Mouse (Mus musculus) heart, adult 11 months (tissue): ENCODE measurements around the gene Olfr524.

Experiments
- DNase-seq: peaks from one replicate; pipeline ENCODE4 v3.0.0; 2022

Olfr524 gene

DNA sequence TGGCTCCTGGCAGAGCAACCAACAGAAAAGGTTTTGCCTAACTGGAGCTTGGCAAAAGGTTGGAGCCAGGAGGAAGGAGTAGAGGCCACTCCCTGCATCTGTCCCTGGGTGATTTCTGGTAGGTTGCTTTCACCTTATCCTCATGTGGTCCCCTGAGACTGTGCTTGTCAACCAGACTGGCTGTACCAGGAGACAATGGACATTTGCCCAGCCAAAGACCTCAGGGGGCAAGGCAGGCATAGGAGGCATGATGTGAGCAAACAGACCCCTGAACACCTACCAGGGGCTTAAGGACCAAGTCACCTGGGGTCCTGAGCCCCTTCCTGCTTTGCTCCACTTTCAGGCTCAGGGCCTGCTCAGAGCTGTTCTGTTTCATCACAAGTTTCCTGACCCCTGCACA, at the start of gene Olfr524:
Gene Olfr524 (minus strand): TSS at position 101 of the 400 bp plus-strand sequence.
- no peak for DNase-seq

GRCm38 (mm10) chr7:140253780-140254299, 48.1 kb upstream of the Olfr524 start:
- peak; percentile 67 for DNase-seq

- no peak for DNase-seq
Observed at GRCm38 (mm10) chr7:140247216-140247615, 41.5 kb upstream of the Olfr524 start, which contains the start of gene 5830411N06Rik. 5830411N06Rik (plus strand) TSS chr7:140247284.

- no peak for DNase-seq
Observed at GRCm38 (mm10) chr7:140233696-140234095, 27.9 kb upstream of the Olfr524 start.

- no peak for DNase-seq
Observed at GRCm38 (mm10) chr7:140231026-140231425, 25.3 kb upstream of the Olfr524 start.

DNA sequence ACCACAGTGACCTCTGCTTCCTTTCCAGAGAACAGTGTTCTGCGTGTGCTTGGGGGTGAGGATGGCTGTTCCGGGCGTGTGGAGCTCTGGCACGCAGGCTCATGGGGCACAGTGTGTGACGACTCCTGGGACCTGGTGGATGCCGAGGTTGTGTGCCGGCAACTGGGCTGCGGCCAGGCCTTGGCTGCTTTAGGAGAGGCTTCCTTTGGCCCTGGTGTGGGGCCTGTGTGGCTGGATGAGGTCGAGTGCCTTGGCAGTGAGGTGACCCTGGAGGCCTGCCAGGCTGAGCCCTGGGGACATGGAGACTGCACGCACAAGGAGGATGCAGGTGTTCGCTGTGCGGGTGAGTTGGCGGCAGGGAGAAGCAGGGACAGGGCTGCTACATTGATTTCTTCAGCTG, 22.7 kb upstream of the Olfr524 start:
- peak; percentile 85 for DNase-seq

- DNase-seq, result peak; percentile 69
Observed at GRCm38 (mm10) chr7:140224209-140224608, 18.4 kb upstream of the Olfr524 start.

DNA sequence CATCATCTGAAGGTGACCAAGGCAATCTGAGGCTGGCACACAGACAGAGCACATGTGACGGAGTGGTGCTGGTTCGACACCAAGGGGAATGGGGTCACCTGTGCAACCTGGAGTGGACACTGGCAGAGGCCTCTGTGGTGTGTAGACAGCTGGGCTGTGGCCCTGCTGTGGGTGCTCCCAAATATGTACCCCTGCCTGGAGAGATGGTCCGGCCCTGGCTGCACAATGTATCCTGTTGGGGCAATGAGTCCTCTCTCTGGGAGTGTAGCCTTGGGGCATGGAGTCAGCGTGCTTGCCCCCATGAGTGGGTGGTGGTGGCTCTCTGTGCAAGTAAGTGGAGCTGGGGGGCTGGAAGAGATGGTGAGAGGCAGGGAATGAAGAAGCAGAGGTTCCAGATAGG, 14.6 kb upstream of the Olfr524 start:
- DNase-seq, result peak; percentile 86

DNA sequence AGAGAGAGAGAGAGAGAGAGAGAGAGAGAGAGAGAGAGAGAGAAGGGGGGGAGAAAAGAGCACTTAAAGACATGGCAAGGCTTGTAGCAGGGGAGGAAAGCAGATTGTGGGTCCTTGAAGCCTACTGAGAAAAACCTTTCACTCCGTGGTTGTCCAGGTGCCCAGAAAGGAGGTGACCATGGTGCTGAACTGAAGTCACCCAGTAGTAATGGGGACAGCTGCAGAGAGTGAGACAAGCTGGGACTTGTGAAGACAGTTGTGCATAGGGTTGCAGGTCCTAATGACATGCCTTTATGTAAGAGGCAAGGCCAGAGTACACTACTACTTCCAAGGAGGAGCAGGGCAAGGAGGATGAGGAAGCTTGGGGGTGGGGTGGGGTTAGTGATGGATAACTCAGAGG, 13.5 kb upstream of the Olfr524 start:
- DNase-seq, result peak; percentile 64

GRCm38 (mm10) chr7:140217967-140218366, 12.2 kb upstream of the Olfr524 start, which contains the start of gene Cd163l1:
Cd163l1 (plus strand) TSS chr7:140218267.
- DNase-seq, result no peak

DNA sequence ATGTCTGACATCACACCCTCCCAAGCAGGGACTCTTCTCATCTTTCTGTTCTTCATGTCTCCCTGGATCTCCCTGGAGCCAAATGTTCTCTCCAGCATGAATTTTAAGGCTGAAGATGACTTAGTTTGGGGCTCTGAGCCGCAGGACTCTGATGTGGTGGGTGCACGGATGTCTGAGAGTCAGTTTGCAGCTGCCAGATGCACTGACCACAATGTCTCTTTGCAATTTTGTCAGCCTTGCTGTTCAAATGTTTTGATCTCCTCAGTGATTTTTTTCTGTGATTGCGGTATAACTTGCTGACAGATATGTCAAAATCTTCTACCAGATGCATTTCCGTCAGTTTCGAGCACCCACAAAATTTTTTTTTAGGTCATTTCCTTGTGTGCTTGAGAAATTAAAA, 8.1 kb upstream of the Olfr524 start:
- DNase-seq, result no peak

DNA sequence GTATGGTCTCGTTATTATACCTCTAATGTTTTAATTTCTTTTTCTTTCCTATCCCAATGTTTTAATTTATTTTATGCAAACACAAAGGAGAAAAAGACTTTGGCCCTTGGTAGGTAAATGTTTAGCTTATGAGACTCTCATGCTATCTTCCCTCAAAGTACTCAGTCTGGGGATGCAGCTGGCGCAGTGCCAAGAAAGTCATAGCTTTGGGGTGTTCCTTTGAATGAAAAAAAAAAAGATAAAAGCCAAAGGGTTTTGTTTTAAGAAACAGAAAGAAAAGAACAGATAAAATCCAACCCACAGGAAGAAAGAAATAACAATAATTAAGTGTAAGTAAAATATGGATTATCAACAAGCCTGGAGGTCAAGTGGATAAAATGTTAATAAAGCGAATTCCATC, 2.9 kb upstream of the Olfr524 start:
- no peak for DNase-seq

DNA sequence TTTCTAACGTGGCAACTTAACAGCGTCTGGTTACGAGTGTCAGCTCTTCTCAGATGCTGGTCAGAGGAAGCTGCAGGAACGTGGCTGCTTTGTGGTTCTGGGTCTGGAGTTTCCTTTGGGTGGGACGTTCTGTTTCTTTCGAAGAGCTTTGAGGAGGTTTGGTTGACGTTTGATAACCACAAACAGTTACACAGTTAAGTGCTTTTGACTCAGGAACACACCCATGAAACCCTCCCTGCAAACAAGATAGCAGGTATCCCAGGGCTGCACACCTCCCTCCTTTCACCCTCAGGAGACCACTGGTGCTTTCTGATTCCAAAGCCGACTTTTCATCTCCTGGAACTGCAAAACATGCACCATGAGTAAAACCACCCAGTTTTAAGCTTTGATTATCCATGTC, 2.4 kb upstream of the Olfr524 start:
- peak; percentile 73 for DNase-seq

DNA sequence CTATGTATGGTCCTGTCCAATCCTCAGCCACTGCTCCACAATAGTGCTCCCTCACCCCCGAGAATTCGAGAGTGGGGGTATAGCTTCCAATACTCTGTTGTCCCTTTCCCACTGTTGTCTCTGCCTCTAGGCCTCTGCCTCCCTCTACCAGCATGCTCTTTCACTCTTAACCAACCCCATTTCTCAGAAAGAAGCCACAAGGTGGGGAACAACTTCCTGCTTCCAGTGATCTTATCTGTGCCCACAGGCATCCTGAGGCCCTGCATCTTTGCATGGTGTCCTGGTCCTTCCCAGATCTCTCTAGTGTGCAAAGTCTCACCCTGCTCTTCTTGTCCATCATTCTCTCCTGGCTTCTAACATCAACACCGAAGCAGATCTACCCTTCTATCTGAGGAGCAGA, 1.1 kb upstream of the Olfr524 start:
- no peak for DNase-seq

DNA sequence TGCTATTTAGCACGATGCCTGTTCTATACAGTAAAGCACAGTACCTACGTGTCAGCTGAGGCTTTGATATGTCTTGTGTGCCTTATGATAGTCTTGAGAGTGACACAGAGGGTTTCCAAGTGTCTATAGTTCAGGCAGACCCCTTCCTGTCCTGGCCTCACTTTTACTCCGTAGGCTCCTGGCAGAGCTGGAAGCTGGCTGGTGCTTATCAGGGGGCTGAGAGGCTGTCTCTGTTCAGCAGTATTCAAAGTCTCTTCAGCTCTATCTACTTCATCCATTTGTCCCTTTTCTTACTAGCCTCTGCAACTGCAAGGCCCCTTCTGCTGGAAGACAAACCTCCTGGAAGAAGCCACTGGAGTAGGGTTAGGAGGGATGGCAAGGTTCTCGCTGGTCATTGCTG, 4.7 kb downstream of the Olfr524 start:
- no peak for DNase-seq

DNA sequence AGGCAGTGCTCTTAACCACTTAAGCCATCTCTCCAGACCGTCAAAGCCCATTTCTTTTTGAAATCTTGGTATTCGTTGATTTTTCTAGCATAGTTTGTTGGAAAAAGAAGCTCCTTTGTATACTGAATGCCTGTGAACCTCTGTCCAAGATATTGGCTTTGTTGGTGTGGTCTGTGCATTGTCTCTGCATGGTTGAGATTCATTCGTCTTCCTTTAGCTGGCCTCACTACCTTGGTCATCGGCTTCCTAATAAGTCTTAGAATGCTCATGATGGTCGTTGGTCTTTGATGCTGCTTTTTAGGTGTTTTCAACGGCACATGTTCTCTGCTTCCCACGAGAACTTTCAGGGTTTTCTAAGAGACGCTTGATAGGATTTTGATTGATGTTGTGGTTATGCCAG, 9.8 kb downstream of the Olfr524 start:
- peak; percentile 62 for DNase-seq

DNA sequence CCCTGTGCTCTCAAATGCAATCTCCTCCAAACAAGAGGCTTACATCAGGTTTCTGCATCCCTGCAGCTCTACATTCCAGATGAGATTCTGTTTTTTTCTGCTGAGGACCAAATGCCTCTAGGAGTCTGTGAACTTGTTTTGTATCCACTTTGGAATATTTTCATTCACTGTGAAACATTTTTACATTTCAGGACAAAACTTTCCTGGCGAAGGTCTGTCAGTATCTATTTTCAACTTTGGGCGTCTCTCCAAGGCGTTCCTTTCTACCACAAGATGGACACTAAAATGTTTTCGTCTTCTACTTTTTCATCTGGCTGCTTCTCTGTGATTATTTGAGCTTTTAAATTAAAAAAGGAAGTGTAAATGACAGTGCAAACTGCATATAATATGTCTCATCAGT, 11.7 kb downstream of the Olfr524 start:
- DNase-seq, result no peak

DNA sequence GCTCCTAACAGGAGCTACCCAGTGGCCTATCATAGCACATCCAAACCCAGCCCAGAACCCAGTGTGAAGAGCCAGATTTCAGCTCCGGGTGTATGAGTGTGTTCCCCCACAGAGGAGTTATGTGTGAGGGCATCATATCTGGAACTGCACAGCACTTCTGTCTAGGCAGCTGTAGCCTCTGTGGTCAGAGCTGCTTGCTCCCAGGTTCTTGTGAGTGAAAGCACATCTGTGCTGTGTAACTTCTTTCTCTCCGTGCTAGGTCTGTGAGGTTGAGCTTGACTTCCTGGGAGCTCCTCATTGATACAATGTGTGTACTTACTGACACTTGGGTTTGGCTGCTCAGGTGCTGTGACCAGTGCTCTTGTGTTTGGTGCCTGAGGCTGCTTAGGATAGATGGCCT, 12.9 kb downstream of the Olfr524 start:
- DNase-seq, result peak; percentile 67

GRCm38 (mm10) chr7:140192445-140192844, 13.3 kb downstream of the Olfr524 start:
- DNase-seq, result no peak

DNA sequence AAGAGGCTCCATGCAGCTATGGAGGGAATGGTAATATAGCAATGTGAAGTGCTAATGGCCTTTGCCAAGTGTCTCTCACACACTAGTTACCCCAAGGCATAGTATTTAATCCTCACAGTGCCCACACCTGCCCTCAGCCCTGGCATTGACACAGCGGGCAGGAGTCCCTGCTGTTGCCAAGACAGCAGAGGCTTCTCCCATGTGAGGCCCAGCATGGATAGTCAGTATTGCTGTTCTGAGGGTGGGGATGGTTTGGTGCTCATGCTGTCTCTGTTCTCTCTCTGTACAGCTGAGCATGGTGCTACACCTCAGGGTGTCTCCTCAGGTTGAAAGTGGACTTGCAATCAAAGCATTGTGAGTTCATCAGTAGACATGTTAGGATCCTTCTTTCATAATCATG, 15.3 kb downstream of the Olfr524 start:
- peak; percentile 59 for DNase-seq

DNA sequence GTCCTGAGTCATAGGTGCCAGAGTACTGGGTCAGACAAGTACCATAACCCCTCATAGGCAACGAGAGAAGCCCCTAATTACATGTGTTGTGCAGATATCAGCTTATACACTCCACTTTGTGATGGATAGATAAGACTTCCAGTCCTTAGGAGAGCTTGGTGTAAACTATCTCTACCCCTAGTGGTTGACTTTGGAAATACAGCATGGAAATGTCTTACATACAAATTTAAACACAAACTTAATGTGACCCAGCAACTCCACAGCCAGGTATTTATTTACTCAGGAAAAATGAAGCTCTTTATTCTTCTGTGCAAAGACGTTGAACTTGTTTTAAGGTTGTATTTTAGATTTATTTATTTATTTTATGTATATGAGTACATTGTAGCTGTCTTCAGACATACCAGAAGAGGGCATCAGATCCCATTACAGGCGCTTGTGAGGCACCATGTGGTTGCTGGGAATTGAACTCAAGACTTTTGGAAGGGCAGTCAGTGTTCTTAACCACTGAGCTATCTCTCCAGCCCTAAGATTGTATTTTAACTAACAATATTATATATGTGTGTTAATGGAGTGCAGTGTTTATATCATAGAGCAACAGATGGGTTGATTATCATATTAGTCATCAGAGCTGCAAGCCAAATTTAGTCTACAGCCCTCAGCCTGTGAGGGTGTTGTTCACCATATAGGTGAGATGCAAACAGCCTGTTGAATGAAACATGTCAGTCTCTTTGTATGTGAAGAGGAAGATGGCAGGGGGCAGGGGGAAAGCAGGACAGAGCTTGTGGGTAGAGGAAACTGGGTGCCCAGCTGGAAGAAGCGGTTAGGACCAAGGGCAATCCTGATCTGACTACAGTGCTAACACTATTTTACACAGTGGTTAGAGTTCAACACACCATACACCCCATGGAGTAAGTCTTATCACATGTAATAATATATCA, 17.1 kb downstream of the Olfr524 start:
- DNase-seq, result peak; percentile 73

- DNase-seq, result peak; percentile 82
Observed at GRCm38 (mm10) chr7:140187721-140188390, 17.9 kb downstream of the Olfr524 start.
